Mouse (Mus musculus) liver, embryonic 14.5 days (tissue): ENCODE measurements around the gene Nt5c.

Experiments
- CTCF ChIP-seq: IDR thresholded peaks from 2 replicates; pipeline ENCODE4 v1.5.1; 2016; ENCODE audit warnings: antibody characterized with exemption, low read depth, control low read depth
- EP300 ChIP-seq: IDR thresholded peaks from 2 replicates; pipeline ENCODE4 v1.6.1; 2016; ENCODE audit warnings: antibody characterized with exemption, low read depth

- no peak for TF ChIP-seq CTCF
- no peak for TF ChIP-seq EP300
Observed at GRCm38 (mm10) chr11:115485155-115485554, 6.5 kb downstream of the Nt5c start.
